In genomic region chr4:115497466-115497865, GRCm38 (mm10) we compare ENCODE assay signal across 22 mouse cellular contexts. TPM values are rescaled to one million over a fixed set of nuclear protein-coding genes. Genes with fewer than 3 reads are reported as not detected.
A peak's percentile ranks its signal among the peaks of the same experiment; 100 is the strongest.
DNase-seq lines count a peak whose midpoint lies in the region; ATAC-seq lines count a peak whose summit lies in the region.
"Had no signal": no experiment of that assay in that cellular context is flagged by ENCODE, and none has a peak within 500 bp of the region (broad histone marks: within the 10 kb centered on the region; RNA-seq: fewer than 3 reads in every experiment).

No protein-coding gene starts in this region.

- H3K9me3 ChIP-seq in kidney, embryonic 14.5 days (ENCODE audit: control insufficient read depth, low read length) = no peaks in the 10 kb centered on the region
- no peaks in the 10 kb centered on the region for H3K9me3 ChIP-seq in kidney, embryonic 16.5 days (ENCODE audit: low read length)
- H3K9me3 ChIP-seq: embryonic facial prominence, embryonic 12.5 days; forebrain, embryonic 15.5 days; heart, embryonic 13.5 days had no signal

- no peak overlapping the region for H3K9ac ChIP-seq in kidney, embryonic 14.5 days (ENCODE audit: low read depth, low read length)
- H3K9ac ChIP-seq in kidney, embryonic 16.5 days (replicated peaks; ENCODE audit: low read length) = no peak overlapping the region
- H3K9ac ChIP-seq: embryonic facial prominence, embryonic 12.5 days; forebrain, embryonic 15.5 days; heart, embryonic 13.5 days had no signal

- no peak for ATAC-seq in kidney, embryonic 14.5 days (ENCODE audit: low FRiP score, low TSS enrichment)
- ATAC-seq in kidney, embryonic 16.5 days (ENCODE audit: low FRiP score, low TSS enrichment) = no peak
- ATAC-seq: forebrain, embryonic 15.5 days had no signal

- no peak overlapping the region for H3K4me3 ChIP-seq in kidney, embryonic 14.5 days (ENCODE audit: low read length)
- no peak overlapping the region for H3K4me3 ChIP-seq in kidney, embryonic 16.5 days (ENCODE audit: low read length)
- H3K4me3 ChIP-seq: embryonic facial prominence, embryonic 12.5 days; forebrain, embryonic 15.5 days; heart, embryonic 13.5 days had no signal

- H3K4me2 ChIP-seq in kidney, embryonic 14.5 days (replicated peaks; ENCODE audit: low read depth, low read length) = no peak overlapping the region
- no peak overlapping the region for H3K4me2 ChIP-seq in kidney, embryonic 16.5 days (replicated peaks; ENCODE audit: low read depth, low read length)
- H3K4me2 ChIP-seq: embryonic facial prominence, embryonic 12.5 days; forebrain, embryonic 15.5 days; heart, embryonic 13.5 days had no signal

- H3K4me1 ChIP-seq in kidney, embryonic 14.5 days (ENCODE audit: control insufficient read depth, insufficient read depth, low read length) = no peaks in the 10 kb centered on the region
- no peaks in the 10 kb centered on the region for H3K4me1 ChIP-seq in kidney, embryonic 16.5 days (ENCODE audit: insufficient read depth, low read length)
- H3K4me1 ChIP-seq: embryonic facial prominence, embryonic 12.5 days; forebrain, embryonic 15.5 days; heart, embryonic 13.5 days had no signal

- H3K36me3 ChIP-seq in kidney, embryonic 14.5 days (ENCODE audit: control insufficient read depth, insufficient read depth, low read length) = no peaks in the 10 kb centered on the region
- H3K36me3 ChIP-seq in kidney, embryonic 16.5 days (ENCODE audit: insufficient read depth, low read length) = no peaks in the 10 kb centered on the region
- H3K36me3 ChIP-seq: embryonic facial prominence, embryonic 12.5 days; forebrain, embryonic 15.5 days; heart, embryonic 13.5 days had no signal

- H3K27me3 ChIP-seq in kidney, embryonic 14.5 days (ENCODE audit: control insufficient read depth, insufficient read depth, low read length) = no peaks in the 10 kb centered on the region
- H3K27me3 ChIP-seq in kidney, embryonic 16.5 days (ENCODE audit: insufficient read depth, low read length) = no peaks in the 10 kb centered on the region
- H3K27me3 ChIP-seq: embryonic facial prominence, embryonic 12.5 days; forebrain, embryonic 15.5 days; heart, embryonic 13.5 days had no signal

- no peak overlapping the region for H3K27ac ChIP-seq in kidney, embryonic 14.5 days (ENCODE audit: low read depth, low read length)
- no peak overlapping the region for H3K27ac ChIP-seq in kidney, embryonic 16.5 days (ENCODE audit: low read length)
- H3K27ac ChIP-seq: embryonic facial prominence, embryonic 12.5 days; forebrain, embryonic 15.5 days; heart, embryonic 13.5 days had no signal

- peak; percentile 31 for DNase-seq in kidney, adult 11 months
- DNase-seq in kidney, postnatal 14 days = peak; percentile 57
- peak; percentile 19 for DNase-seq in adipocyte (ENCODE audit: low spot score)
- DNase-seq in yolk sac, embryonic 10.5 days (ENCODE audit: low spot score) = peak; percentile 15
- DNase-seq in spleen, postnatal 4 days (ENCODE audit: low spot score in 2 of 2) = no peak
- DNase-seq: adrenal gland, postnatal 36 days; cerebellum, adult 11-12 months; cerebellum, adult 9-10 months; cerebellum, postnatal 25 days; gastrocnemius, postnatal 36 days; heart, adult 11 months; heart, postnatal 36 days had no signal

- WGBS in kidney, embryonic 14.5 days = 85% methylated on average over 3 of the region's 3 CpGs
- WGBS in kidney, embryonic 16.5 days = 83% methylated on average over 3 of the region's 3 CpGs

RNA-seq across cellular contexts. Expression of gene Cyp4a14, which starts 1.5 kb away (rescaled TPM):
- polyA plus RNA-seq in kidney, embryonic 14.5 days (2014; fragmentation: Nextera tagmentation; extraction: Ambion mirVana) = not detected in 2 replicates
- 0.40 and 0.47 TPM in 2 replicates for polyA plus RNA-seq in kidney, embryonic 16.5 days (2015; fragmentation: Nextera tagmentation; extraction: Ambion mirVana)
- polyA plus RNA-seq: C2C12; cortical plate, adult 2 months; embryonic facial prominence, embryonic 12.5 days; forebrain, embryonic 11.5 days; forebrain, embryonic 15.5 days; heart, embryonic 13.5 days; hindbrain, embryonic 11.5 days had no signal

RNA-seq across cellular contexts. Expression of gene Cyp4a10, which starts 20.6 kb away (rescaled TPM):
- 0.26 and 0.97 TPM in 2 replicates for polyA plus RNA-seq in kidney, embryonic 14.5 days (2014; fragmentation: Nextera tagmentation; extraction: Ambion mirVana)
- polyA plus RNA-seq in kidney, embryonic 16.5 days (2015; fragmentation: Nextera tagmentation; extraction: Ambion mirVana) = 3.0 and 3.1 TPM in 2 replicates
- polyA plus RNA-seq: C2C12; cortical plate, adult 2 months; embryonic facial prominence, embryonic 12.5 days; forebrain, embryonic 11.5 days; forebrain, embryonic 15.5 days; heart, embryonic 13.5 days; heart, postnatal 0 days; hindbrain, embryonic 11.5 days had no signal

RNA-seq across cellular contexts. Expression of gene Cyp4a30b, which starts 45.1 kb away (rescaled TPM):
- polyA plus RNA-seq in kidney, embryonic 14.5 days (2014; fragmentation: Nextera tagmentation; extraction: Ambion mirVana) = 0.37 TPM in 2 replicates
- 1.00 and 1.0 TPM in 2 replicates for polyA plus RNA-seq in kidney, embryonic 16.5 days (2015; fragmentation: Nextera tagmentation; extraction: Ambion mirVana)
- polyA plus RNA-seq: C2C12; cortical plate, adult 2 months; embryonic facial prominence, embryonic 12.5 days; forebrain, embryonic 11.5 days; forebrain, embryonic 15.5 days; heart, embryonic 13.5 days; heart, postnatal 0 days; hindbrain, embryonic 11.5 days had no signal

Comparison
In these comparisons a context has a peak if more than half of its experiments do, and no peak if none do; other contexts are left out.
1. DNase-seq: peak in kidney, adult 11 months (single experiment), kidney, postnatal 14 days (single experiment), adipocyte (single experiment) and yolk sac, embryonic 10.5 days (single experiment); none in spleen, postnatal 4 days (0 of 2).